17 mouse cellular contexts compared by ENCODE assay signal in the genomic region with DNA sequence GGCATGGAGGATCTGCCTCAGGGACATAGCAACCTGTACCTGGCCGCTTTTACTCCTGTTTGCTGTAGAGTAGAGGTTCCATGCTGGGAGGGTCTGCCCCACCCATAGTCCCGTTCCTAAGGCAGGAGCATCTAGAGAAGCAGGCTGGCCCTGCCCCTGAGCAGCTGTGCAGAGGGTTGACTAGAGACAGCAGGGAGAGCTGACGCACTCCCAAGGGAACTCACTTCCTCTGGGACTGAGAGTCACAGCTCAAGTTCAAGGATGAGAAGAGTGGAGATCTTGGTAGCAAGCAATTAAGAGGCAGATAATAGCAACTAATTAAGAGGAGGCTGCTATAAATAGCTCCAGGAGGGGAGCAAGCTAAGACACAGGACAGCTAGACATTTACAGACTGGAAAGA. TPM values are rescaled to one million over a fixed set of nuclear protein-coding genes. Genes with fewer than 3 reads are reported as not detected.
DNase-seq lines count a peak whose midpoint lies in the region; ATAC-seq and TF ChIP-seq lines count a peak whose summit lies in the region.
"Had no signal": no experiment of that assay in that cellular context is flagged by ENCODE, and none has a peak within 500 bp of the region (broad histone marks: within the 10 kb centered on the region; RNA-seq: fewer than 3 reads in every experiment).

No protein-coding gene starts in this region.

- 56% methylated on average over 3 of the region's 3 CpGs for WGBS in lung, adult 2 months
- WGBS in embryonic facial prominence, embryonic 15.5 days: 33% methylated on average over 3 of the region's 3 CpGs

- H3K4me2 ChIP-seq in embryonic facial prominence, embryonic 15.5 days (replicated peaks): no peak overlapping the region
- H3K4me2 ChIP-seq: heart, embryonic 13.5 days; lung, embryonic 14.5 days; neural tube, embryonic 15.5 days had no signal

- peak overlapping the region; percentile 24 for H3K4me3 ChIP-seq in lung, adult 2 months (replicated peaks; ENCODE audit: extremely low read depth, low read depth, low read length)
- H3K4me3 ChIP-seq in E14TG2a.4 (replicated peaks; ENCODE audit: low read length): peak overlapping the region; percentile 35
- no peak overlapping the region for H3K4me3 ChIP-seq in embryonic facial prominence, embryonic 15.5 days (replicated peaks)
- H3K4me3 ChIP-seq: gastrocnemius, adult 2 months; heart, embryonic 13.5 days; neural tube, embryonic 15.5 days had no signal

- peak; percentile 91 for DNase-seq in heart, adult 11 months
- DNase-seq in heart, postnatal 14 days: no peak
- no peak for DNase-seq in lung, adult 2 months
- DNase-seq in lung, adult 18-20 months: no peak
- no peak for DNase-seq in left cerebral cortex, adult 18-20 months (ENCODE audit: low spot score in 2 of 2)
- DNase-seq: cerebellum, adult 9-11 months; forebrain, postnatal 0 days; gastrocnemius, adult 2 months; heart, postnatal 4 days; liver; lung, embryonic 14.5 days; right cerebral cortex, adult 18-20 months had no signal

- no peak for TF ChIP-seq CTCF in lung, adult 2 months (IDR thresholded peaks at IDR 0.05; ENCODE audit: insufficient read depth, low read length)
- no peak for TF ChIP-seq CTCF in E14TG2a.4 (conservative IDR thresholded peaks at IDR 0.05; ENCODE audit: low read length)

- ATAC-seq in embryonic facial prominence, embryonic 15.5 days (ENCODE audit: insufficient number of reproducible peaks, low FRiP score, low TSS enrichment, low read depth): peak; percentile 63
- ATAC-seq in erythroblast, adult 5-6 weeks (replicated peaks; ENCODE audit: low FRiP score, poor library complexity, severe bottlenecking): no peak

- H3K36me3 ChIP-seq in E14TG2a.4 (ENCODE audit: insufficient read depth, low read length): no peaks in the 10 kb centered on the region
- no peaks in the 10 kb centered on the region for H3K36me3 ChIP-seq in embryonic facial prominence, embryonic 15.5 days
- H3K36me3 ChIP-seq: heart, embryonic 13.5 days; neural tube, embryonic 15.5 days had no signal

- TF ChIP-seq POLR2A in lung, adult 2 months (IDR thresholded peaks at IDR 0.05; ENCODE audit: borderline replicate concordance, extremely low read depth, low read depth, low read length): peak; percentile 31; the same call in 1 of the 2 replicates

- H3K27ac ChIP-seq in embryonic facial prominence, embryonic 15.5 days (replicated peaks): no peak overlapping the region
- H3K27ac ChIP-seq: gastrocnemius, adult 2 months; heart, embryonic 13.5 days; neural tube, embryonic 15.5 days had no signal

- no peaks in the 10 kb centered on the region; the same call in 1 of the 2 replicates for H3K27me3 ChIP-seq in E14TG2a.4 (ENCODE audit: insufficient read depth, low read length)
- no peaks in the 10 kb centered on the region for H3K27me3 ChIP-seq in embryonic facial prominence, embryonic 15.5 days
- H3K27me3 ChIP-seq: heart, embryonic 13.5 days; neural tube, embryonic 15.5 days had no signal

- H3K4me1 ChIP-seq in lung, adult 2 months (ENCODE audit: control insufficient read depth, insufficient read depth, low read length): 0 out of 2 replicates have a peak, but pooled peaks cover 2% of the 10 kb centered on the region
- peaks cover 22% of the 10 kb centered on the region for H3K4me1 ChIP-seq in E14TG2a.4 (replicated peaks; ENCODE audit: low read depth, low read length)
- H3K4me1 ChIP-seq in embryonic facial prominence, embryonic 15.5 days: peaks cover 13% of the 10 kb centered on the region

- no peak overlapping the region for H3K9ac ChIP-seq in embryonic facial prominence, embryonic 15.5 days
- H3K9ac ChIP-seq: forebrain, postnatal 0 days; heart, embryonic 13.5 days; lung, embryonic 14.5 days; neural tube, embryonic 15.5 days had no signal

- intact Hi-C loops in heart, postnatal 14 days (cut with DNase I): no loop called here

- no peaks in the 10 kb centered on the region for H3K9me3 ChIP-seq in E14TG2a.4 (ENCODE audit: low read length)
- H3K9me3 ChIP-seq in embryonic facial prominence, embryonic 15.5 days (replicated peaks): no peaks in the 10 kb centered on the region
- H3K9me3 ChIP-seq: heart, embryonic 13.5 days; neural tube, embryonic 15.5 days had no signal

RNA-seq across cellular contexts. Expression of a gene that starts 20.8 kb away (rescaled TPM):
- 1 to 10 TPM; 4.1 to 4.6 TPM for total RNA-seq in heart, postnatal 14 days (2021)
- 31.4 and 40.2 TPM in 2 replicates for polyA plus RNA-seq in lung, adult 2 months (2012; rRNA removed)
- polyA plus RNA-seq in embryonic facial prominence, embryonic 15.5 days (2015; fragmentation: Nextera tagmentation; extraction: Ambion mirVana): 64.0 and 67.1 TPM in 2 replicates
- total RNA-seq in erythroblast, adult 5-6 weeks (2015; ENCODE audit: low replicate concordance): 1.0 TPM in 1 of 2 replicates, not detected in the other
- total RNA-seq in erythroblast, adult 5-6 weeks (2017; ENCODE audit: low replicate concordance): 0.26 and 0.42 TPM in 2 replicates
- total RNA-seq in left cerebral cortex, adult 18-20 months (2021): 1 to 10 TPM; 3.6 to 5.3 TPM
